Mouse (Mus musculus) cerebellum, adult 11 months (tissue): Measurements from ENCODE around the gene Zfp772.
"Not testable (repeated sequence)": the region's sequence is repeated elsewhere in the genome, so short reads cannot be mapped to it uniquely, and the experiment has no call there.

Source experiments
- DNase-seq: peaks from one replicate; pipeline ENCODE4 v3.0.0; 2022

The Zfp772 gene

DNA sequence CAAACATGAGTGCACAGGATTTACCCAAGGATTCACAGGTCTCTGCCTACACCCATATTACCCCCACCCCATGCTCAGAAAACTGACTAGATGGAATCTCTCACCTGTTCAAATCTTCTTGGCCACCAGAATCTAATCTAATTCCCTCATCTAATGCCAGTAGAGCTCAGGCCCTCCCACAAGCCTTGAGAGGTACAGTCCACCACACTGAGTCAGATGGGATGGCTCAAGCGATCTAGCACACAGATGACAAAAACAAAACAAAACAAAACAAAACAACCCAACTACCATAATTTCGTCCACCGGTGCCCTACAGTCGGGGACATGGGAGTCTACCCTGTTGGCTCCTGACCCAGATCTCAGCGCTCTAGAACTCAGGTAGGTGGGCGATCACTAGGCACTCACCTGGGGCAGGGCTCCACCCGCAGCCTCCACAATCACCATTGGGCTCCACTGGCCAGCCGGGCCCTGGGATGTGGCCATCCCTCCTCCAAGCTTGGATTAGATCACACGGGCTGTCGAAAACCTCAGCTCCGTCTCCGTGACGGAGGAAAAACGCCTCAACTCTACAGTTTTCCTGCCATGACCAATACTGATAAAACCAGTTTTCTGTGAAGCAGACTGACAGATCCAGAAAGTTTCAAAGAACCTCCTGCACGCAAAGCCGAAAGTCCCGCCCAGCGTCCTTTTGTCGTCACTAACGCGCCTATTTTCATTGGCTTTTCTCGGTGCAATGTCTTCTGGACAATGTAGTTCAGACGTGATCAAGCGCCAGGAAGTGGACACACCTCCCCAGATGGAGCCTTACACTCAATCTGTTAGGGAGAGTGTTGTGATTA, at the start of gene Zfp772:
Gene Zfp772, minus strand, starts transcription at position 686 of the 839 bp plus-strand sequence.
- DNase-seq, result peak; percentile 40

DNA sequence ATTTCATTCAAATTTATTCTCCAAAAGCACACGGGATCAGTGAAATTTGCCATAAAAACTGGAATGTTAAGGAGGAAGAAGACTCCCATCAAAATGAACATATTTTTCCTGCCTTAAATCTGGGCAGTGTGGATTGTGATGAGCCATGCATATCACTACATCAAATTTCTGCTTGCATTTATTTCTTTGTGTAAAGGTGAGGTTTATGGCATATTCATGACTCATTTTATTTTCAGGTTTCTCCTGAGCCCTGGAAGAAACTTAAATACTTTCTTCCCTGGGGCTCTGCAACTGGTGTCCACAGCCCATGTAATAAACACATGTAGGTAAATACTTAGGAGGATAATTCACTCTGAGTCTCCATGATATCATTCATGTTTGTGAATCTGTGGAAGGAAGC, 37.4 kb upstream of the Zfp772 start, which contains the start of gene Vmn2r29:
Gene Vmn2r29, minus strand, starts transcription at position 101 of the 400 bp plus-strand sequence.
- not testable (repeated sequence) for DNase-seq

DNA sequence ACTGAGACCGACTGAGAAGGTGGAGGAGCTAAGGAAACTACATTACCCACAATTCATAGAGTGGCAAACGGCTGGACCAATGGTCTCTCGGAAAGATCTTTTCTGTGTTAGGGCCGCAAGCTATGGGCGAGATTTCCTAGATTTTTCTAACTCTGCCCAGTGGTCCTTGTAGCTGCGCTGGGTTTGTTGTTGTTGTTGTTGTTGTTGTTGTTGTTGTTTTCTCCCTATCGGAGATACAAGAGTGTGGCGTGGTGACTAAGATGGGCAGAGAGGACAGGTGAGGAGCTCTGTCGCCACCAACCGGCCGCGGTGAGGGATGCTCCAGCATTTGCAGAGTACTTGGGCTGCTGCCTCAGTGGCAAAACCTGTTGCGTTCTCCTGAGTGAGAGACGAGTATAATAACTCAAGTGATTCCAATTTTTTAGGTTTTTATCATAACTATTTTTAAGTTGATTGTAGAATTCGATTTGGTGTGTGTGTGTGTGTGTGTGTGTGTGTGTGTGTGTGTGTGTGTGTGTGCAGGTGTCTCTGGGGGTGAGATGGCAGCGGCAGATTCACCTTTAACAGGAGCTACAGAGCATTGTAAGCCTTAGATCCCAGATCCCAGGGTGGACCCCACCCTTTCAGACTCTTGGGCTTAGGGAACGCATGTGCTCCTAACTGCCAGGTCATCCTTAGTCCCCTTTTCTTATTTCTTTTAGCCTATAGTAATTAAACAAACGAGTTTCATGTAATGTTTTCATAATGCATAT, 21.4 kb downstream of the Zfp772 start:
- peak; percentile 64 for DNase-seq

DNA sequence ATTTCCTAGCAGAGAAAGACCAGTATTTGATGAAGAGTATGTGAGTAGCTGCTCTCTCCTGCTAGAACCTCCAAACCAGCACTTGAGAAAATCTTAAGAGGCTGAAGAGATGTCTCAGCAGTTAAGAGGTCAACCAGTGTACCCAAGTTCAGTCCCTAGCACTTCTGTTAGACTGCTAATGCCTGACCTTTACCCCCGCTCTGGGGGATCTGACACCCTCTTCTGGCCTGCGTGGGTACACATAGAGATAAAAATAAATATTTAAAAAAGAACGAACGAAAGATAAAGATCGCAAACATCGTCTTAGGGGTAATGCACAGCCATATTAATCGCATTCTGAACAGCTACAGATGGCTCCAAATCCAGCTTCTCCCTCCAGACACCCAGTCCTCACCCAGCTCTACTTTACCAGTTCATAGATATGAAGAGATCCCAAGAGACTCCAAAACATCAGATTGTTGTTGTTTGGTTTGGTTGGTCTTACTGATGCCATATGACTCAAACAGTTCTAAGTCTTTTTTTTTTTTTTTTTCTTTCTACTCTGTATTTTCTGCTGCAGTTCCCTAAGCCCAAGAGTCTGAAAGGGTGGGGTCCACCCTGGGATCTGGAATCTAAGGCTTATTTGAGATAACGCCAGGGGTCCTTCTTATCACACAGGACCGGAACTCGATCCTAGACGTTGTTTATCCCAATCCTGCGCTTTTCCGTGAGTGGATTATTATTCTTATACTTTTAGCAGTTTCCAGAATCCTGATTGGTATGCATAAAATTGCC, 22.2 kb downstream of the Zfp772 start:
- DNase-seq, result no peak

DNA sequence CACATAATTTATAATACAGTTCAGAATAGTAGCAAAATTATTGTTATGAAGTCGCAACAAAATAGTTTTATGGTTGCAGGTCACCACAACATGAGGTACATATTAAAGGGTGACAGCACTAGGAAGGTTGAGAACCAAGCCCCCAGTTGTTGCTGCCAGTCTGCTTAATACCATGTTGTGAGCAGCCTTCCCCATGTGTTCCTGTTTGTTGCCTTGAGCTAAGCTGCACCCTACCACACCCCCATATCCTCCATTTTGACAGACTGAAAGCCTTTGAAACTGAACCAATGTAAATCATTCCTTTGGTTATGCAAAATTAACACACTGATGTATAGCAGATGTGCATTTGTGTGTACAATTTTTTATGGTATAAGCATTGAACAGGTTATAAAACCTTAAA, 23.9 kb downstream of the Zfp772 start:
- no peak for DNase-seq

DNA sequence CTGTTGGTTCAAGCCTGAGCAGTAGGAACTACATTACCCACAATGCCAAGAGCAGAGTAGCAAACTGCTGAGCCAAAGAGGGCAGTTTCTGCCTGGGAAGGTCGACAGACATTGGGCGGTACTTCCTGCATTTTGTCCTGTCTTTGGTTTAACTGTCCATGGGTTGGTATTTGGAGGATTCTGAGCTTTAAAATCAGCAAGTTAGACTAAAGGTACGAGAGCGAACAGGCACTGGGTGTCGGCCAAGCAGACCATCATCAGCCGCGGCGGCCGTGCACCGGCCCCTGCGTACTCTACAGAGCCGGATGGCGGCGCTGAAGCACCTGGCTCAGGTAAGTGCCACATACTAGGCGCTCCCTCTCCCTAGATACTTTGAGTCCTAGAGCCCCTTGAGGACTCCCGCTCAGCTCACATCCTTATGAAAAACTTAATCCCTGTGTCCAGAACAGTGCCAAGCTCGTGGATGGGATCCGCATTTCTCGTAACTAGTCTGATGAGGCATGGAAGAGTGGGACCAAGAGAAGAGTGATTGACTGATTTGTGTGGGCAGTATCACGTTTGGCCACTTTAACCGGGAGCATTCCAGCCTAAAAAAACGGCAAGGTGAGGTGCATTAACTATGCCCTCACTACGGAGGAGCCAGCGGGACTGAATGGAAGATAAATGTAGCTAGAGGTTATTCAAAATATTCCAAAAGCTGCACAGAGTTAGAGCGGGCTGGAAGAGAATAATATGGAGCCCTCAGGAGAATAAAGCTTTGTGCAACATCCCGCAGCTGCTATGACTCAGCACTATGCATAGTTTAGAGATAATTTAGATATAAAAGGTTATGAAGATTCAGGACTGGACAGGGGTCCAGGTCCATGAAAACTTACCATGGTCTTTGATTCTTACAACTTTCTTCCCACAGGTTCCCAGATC, 38.3 kb downstream of the Zfp772 start, which contains the start of gene Zfp418:
Gene Zfp418, plus strand, starts transcription at position 104 of the 921 bp plus-strand sequence.
- peak; percentile 55 for DNase-seq
